Mouse (Mus musculus) ES-CJ7 (cell line): ENCODE results near the gene Bcar1.

Experiments
- DNase-seq: peaks from one replicate; pipeline ENCODE4 v3.0.0; 2011; ENCODE audit warnings: low read depth, low spot score

Bcar1 gene

DNA sequence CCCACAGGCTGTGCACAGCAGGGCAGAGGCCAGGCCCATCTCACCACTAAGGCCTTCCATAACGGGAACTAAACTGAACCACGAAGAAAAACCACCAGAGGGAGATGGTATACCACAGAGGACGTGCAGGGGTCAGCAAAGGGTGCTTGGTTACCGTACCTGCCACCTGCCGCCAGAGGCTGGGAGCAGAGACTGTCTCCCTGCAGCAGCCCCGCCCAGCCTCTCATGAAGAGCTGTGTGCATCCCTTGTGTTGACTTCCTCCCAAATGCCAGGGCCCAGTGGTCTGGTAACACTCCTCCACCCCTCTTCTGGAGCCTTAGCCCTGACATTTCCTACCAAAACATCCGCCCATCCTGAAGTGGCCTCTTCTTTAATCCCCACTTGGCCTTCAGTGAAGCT, 4.0 kb downstream of the Bcar1 start:
- peak; percentile 86 for DNase-seq

DNA sequence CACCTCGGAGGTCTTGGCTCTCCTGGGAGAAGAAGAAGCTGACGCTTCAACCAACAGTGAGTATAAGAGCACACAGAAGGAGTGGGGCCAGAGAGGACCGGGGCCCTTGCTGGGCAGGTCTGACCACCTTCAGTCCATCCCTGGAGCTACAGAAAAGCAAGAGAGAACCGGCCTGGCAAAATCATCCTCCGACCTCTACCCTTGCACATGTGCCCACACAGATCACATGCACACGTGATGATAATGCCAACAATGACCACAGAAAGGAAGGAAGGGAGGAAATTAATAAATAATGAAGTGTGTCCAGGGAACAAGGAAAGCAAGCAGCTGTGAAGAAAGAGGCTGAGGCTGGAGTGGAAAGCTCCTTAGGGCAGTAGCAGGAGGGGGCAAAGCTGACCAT, 4.7 kb downstream of the Bcar1 start:
- DNase-seq, result no peak

DNA sequence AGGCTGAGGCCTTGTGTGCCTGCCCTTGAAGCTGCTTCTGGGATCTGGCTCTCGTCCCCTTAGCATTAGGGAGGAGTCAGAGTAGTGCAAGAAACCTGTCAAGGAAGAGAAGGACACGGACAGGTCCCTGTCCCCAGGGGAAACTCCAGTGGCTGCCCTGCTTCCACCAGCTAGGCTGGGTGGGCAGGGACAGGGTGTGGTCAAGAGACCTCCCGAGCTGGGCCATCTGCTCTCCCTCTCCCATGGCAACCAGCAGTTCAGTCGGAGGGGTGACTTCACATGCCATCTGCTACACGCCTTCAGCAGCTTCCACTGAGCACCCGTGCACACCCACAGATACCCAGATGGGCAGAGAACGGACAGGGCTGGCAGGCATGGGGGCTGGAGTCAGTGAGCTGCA, 7.3 kb downstream of the Bcar1 start:
- DNase-seq, result no peak

DNA sequence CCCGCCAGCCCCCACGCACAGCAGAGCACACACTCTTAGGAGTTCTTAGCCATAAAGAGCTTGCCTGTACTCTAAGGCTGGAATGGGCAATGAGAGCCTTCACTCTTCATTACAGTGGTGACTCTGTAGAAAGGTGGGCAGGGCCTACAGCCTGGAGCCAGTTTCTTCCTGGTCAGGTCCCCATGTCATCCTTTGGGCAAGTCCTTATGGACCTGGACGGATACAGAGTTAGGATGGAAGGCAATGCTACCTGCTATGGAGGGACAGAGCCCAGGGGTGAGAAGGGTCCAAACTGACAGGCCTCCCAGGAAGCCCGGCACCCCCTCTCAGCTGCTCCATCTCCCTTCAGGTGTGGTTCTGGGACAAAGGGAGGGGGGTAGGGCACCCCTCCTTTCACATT, 7.8 kb downstream of the Bcar1 start:
- no peak for DNase-seq

DNA sequence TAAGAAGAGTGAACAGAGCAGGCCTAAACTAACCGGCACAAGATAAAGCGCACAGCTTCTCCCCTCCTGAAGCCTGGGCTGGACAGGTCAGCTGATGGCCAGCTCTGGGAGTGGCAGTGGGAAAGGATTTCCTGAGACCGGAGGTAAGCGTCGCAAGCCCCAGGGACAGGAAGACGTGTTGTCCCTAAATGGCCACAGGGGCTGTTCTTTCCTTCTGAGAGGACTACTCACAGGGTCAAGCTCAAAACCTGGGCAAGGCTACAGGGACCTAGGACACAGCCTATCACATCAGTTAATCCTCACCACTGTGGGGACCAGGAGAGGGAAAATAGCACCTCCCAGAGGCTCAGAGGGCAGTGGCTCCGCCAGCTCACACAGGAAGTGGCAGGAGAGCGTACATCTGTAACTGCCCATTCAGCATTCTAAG, 8.3 kb downstream of the Bcar1 start:
- no peak for DNase-seq

DNA sequence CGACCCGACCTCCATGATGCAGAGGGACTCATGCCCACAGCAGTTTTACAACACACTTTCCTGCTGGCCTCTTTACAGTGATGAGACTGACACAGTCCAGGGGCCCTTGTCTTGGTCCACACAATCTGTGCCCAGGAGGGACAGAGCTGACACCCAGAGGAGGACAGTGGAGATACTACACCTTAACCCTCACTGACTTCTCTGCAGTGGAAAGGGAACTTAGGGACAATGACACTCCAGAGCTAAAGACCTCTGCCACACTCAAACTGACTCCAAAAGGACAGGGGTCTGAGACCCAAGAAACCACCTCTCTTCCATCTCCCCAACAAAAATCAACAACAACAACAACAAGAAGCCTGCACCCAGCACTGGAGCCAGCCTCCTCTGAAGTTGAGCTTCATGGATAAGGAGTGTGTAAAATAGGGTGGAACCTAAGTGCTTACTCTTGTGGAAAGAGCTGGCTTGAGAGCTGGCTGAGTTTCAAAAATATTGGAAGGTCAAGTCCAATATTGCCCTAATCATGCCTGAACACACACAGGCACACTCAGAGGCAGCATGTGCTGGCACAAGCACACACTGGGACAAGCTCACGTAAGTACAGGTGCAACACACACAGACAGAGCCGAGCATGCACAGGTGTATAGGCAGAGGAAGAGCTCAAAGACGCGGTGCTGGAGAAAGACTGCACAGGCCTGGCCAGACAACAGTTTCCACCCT, 9.2 kb downstream of the Bcar1 start:
- no peak for DNase-seq

DNA sequence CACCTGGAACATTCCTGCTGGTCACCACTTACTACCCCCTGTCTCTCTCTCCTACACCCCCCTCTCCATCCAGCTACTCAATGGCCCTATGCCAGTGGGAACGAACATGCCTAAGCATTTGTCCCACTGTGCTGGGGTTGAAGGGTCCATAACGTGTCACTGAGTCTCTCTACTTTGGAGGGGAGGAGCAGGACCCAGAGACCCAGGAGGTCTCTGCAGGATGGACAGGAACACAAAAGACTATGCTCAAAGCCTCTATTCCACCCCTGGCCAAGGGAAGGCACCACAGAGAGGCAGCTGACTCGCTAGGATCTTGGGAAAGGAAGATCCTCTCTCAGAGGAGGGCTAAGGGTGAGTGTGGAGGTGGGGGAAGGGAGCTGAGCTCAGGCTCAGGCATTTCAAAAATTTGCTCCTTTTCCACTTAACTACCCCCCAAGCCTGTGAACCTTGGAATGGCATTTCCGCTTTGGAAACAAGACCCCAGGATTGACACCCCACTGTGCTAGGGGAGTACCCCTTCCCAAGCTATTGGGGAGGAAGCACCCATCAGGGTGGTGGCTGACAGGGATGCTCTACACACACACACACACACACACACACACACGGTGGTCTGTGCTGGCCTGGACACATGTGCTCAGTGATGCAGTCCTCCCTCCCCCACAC, 9.9 kb downstream of the Bcar1 start:
- DNase-seq, result peak; percentile 75

DNA sequence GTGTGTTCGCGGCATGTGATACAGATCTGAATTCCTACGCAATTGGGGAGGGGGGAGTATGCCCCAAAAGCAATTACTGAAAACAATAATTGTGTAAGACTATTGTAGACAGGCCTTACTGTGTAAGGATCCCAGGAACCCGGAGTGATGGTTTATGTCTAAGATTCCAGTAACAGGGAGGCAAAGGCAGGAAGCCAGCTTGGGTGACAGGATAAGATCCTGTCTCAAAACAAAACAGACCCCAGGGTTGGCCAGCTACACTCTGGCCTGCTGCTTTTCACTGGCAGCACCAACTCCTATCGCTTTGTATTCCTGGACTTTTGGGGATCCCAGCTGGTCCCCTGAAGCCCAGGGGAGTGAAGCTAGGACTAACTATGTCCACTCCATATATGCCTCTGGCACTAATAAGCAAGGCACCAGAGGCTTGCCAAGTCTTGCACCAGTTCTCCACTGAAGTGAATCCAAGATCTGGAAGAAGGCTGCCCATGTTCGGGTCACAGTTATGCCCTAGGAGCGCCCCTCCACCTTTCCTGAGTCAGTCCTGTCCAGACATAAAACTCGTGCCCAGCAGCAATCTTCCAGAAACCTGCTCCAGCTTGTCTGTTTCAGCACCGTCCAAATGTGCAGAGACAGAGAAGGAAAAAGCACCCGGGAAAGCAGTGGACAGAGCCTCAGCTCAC, 11.1 kb downstream of the Bcar1 start:
- no peak for DNase-seq

DNA sequence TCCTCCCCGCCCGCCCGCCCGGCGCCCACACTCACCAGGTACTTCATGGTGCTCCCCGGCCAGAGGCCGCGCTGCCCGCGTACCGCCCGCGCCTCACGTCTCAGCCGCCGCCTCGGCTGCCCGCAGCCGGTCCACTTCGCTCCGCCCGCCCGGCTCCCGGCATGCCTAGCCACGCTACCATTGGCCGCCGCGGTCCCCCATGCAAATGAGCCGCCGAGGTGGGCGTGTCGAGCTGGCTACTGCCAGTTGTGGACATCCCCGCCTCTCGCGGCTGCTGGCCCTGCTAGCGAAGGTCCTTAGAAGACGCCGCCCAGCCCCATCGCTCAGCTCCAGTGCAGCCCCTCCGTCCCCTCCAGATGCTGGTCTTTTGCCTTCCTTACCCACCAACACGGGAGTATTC, 11.6 kb downstream of the Bcar1 start:
- DNase-seq, result peak; percentile 83

DNA sequence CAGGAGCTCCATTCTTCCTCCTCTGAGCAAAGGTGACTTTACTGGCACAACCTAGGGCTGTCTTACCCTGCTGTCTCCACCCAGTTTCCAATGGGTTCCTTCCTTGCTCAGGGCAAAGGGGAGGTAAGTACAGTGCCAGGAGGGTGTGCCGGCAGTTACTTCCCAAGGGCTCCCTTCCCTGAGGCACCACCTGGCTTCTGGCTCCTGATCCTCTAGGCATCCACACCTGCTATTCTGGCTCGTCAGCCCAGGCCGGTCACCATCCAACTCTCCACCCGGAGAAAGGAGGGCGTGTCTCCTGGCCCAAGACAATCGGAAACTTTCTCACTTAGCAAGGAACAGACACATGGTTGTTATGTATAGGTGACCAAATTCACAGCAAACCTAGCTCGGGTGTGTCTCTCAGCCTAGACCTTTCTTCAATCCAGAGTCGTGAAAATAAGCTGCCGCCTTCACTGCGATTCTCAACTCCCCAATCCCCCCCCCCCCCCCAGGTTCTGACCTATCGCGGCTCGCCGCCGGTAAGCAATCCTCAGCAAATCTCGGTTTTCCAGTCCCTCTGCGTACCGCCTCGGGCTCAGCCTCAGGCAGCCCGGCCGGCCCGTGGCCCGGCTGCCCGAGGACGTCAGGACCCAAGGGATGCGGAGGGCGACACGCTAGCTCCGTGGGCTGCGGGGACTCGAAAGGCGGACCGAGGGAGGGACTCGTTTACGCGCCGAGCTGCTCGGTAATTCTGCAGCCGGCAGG, 12.2 kb downstream of the Bcar1 start:
- peak; percentile 72 for DNase-seq

DNA sequence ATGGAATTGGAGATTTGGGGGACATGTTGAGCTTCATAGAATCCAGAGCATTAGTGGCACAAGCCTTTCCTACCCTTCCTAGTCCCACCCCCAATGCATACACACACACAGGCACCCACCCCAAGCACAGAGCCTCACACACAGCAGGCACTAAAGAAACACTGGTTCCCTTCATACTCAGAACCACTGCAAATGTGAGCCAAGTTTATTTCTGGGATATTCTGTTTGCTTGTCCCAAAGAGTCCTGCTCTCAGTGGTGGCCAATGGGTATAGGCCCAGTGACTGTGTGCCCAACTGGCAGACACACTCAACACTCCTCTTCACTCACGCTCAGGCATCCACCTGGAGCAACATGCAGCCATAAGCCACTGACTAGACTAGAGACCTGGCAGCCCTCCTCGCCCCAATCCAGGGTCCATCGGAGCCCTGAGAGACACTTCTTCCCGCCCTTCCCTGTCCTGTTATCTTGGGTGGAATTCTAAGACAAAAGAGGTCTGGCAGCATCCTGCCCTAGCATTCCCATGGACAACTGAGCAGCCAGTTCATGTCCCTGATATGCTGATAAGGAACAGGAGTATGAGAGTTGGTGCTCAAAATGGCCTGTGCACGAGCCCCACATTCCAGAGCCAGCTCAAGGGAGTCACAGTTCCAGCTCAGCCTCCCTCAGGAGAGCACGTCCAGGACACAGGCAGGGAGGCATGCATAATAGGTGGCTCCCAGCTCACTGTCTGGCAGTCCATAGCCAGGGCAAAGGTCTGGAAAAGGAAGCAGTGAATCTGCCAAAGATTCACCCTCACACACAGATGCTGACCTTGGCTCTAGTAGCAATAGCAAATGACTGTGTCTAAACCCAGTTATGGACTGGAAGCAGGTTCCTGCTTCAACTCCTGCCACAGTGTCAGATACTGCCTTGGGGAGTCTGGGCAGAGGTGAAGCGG, 14.1 kb downstream of the Bcar1 start:
- no peak for DNase-seq

DNA sequence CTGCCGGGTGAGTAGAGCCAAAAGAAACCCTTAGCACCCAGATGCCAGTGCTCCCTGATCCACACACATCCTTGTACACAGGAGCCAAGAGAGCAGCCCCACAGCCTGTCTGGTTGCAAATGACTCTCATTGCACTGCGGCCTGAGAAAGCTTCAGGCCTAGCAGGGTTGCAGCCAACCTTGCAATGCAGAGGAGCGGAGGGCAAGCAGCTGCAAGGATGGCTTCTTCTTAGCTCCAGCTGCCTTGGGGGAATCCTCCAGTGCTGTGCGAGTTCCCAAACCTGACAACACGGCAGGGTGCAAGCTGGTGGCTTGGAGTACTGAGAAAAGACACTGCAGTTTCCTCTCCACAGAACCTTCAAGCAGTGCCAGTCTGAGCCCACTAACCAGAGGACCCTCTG, 15.1 kb downstream of the Bcar1 start:
- no peak for DNase-seq

DNA sequence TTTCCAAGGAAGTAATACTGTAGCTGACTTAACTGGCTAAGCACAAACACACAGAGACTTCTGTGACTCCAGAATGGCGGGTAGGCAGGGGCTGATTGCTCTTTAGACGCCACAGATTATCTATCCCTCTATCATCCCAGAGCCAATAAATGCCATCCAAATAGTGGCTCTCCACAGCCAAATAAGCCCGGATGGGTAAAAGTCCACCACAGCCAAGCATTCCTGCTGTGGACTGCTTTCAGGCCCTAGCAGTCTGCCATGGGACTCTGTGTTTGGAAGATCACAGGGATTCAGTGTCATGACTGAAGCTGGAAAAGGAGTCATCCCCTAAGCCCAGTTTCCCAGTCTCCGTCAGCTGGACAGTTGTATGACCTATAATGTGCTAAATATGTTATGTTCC, 16.1 kb downstream of the Bcar1 start:
- no peak for DNase-seq

DNA sequence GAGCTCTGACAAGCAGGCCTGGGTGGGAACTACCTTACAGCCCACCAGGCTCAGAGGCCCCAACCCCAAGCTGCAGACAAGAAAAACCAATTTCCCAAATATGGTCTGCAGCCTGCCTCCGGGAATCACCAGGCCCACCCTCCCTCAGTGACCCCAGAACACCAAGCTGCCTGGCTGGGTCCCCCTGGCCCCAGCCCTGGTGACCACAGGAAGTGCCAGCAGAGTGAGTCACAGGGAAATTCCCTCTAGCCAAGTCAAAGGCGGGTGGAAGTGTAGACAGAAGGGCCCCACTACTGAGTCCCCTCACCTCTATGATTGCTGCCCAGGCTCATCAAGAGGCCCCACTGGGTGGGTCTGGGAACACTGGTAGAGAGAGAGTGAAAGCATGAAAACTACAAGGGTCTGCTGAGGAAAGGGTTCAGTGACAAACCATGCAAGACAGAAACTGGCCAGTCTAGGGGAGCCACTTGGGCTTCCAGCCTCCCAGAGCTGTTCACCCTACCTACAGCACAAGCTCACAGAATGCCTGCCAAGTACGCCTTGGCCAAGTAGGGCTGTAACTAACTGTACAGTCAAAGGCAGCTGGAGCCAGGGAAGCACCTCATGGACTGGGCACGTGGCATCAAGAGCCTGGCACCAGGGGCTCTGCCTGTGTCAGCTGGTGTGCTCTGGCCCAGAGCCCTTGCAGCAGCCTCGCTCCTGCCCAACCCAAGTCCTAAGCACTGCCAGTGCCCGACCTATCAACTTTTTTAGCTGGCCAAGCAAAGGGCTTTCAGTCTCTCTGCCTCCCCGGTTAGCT, 17.3 kb downstream of the Bcar1 start:
- DNase-seq, result no peak

DNA sequence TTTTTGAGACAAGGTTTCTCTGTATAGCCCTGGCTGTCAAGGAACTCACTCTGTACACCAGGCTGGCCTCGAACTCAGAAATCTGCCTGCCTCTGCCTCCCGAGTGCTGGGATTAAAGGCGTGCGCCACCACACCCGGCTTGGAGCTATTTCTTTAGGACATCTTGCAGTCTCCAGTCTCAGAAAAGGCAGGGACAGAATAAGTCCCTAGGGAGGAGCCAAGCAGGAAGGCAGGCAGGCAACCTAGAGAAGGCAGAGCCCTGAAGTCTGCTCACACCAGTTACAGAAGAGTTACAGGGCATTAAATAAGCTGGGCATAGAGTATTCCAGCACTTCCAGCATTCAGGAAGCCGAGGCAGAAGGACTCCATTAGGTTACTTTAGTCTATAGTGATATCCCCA, 18.3 kb downstream of the Bcar1 start:
- DNase-seq, result no peak

DNA sequence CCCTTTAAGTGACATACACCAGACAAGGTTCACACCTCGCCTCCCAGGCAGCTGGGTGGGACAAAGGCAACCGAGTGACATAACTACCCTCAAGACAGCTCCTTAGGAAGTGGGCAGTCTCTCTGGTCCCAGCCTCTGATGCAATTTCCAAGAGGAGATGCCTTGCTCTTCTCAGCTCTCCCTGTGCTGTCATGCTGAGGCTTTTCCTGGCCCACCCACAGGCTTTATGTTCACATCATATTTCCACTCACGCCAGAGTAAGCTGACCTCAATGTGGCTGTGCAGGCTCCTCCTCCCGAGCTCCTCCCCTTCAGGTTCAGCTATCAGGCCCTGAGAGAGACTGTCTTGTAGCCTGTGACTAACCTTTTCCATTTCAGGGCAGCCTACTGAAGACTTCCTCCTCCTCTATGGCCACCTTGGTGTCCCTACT, 23.5 kb downstream of the Bcar1 start:
- DNase-seq, result no peak

DNA sequence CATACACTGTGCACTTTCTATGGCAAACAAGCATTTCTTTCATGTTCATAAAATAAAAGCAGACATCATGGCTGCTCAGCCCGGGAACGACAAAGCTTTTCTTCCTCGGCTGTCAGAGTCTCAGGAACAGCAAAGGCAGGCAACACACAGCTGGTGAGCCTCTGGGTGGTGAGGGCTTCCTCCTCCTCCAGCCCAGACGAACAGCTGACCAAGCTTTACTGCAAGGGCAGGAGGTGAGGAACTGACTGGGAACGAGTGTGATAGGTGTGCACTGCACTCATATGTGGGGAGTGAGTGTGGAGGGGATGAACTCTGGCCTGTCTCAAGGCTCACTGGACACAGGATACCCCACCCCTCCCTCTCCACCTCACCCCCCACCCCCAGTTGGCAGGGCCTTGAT, 24.7 kb downstream of the Bcar1 start:
- no peak for DNase-seq

DNA sequence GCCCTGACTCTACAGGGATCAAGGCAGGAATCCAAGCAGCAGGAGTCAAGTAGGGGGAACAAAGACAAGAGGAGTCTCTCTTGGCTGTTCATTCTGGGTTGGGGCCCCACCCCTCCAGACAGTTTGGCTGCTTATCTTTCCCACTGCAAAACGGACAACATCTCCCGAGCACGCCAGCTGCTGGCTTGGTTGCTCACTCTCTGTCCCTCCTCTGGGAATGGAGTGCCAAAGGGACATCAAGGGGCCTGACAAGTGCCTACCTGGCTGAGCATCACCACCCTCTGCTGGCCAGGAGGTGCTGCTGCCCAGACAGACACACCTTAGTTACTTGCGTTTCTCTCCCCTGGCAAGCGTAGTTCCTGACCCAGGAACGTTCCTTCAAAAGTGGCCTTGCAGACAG, 25.7 kb downstream of the Bcar1 start:
- DNase-seq, result no peak

DNA sequence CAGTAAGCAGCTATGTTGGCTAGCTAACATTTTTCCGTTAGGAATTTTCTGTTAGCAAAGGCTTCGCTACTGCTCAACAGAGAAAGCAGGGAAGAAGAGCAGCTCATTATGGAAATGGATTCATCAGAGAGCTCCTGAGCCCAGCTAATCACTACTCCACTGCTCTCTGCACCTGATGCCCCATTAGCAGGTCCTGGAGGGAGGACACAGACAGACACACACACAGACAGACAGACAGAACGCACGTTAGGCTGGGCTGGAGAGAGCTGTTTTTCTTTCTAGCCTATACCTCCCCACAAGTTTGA, 26.2 kb downstream of the Bcar1 start:
- no peak for DNase-seq
